Mouse (Mus musculus): ENCODE measurements around the gene Slc19a3. TPM values are rescaled to one million over a fixed set of nuclear protein-coding genes. Genes with fewer than 3 reads are reported as not detected.
"Not testable (repeated sequence)": the region's sequence is repeated elsewhere in the genome, so short reads cannot be mapped to it uniquely, and the experiment has no call there.

The Slc19a3 gene
- polyA plus RNA-seq, 1 experiment from 2014 or later = 2.5 TPM

GRCm38 (mm10) chr1:83042380-83042779 lies 4.1 kb upstream of the Slc19a3 start, which contains the start of gene Krtap28-10:
TSS of gene Krtap28-10 (minus strand) at chr1:83042480.
- Histone ChIP-seq H3K27me3 (ENCODE audit: insufficient read depth, poor library complexity, severe bottlenecking) (peaks cover 5% of the 10 kb centered on the region; the same call in 1 of the 2 replicates), H3K9me3 (no peaks in the 10 kb centered on the region), H3K27ac (no peak within 1 kb of the TSS), H3K4me3 (no peak within 1 kb of the TSS), H3K36me3 (no peaks in the 10 kb centered on the region), H3K4me1 (peaks cover 5% of the 10 kb centered on the region; the same call in 1 of the 2 replicates)
- DNase-seq (ENCODE audit: low spot score) = no peak
- WGBS = 88% methylated on average over 2 of the region's 2 CpGs

- no peak overlapping the region for H3K27ac ChIP-seq
- no peaks in the 10 kb centered on the region for H3K9me3 ChIP-seq
- DNase-seq (ENCODE audit: low spot score) = no peak
- H3K36me3 ChIP-seq = no peaks in the 10 kb centered on the region
- peaks cover 5% of the 10 kb centered on the region; the same call in 1 of the 2 replicates for H3K4me1 ChIP-seq
- WGBS = 78% methylated on average over 4 of the region's 4 CpGs
- H3K27me3 ChIP-seq (ENCODE audit: insufficient read depth, poor library complexity, severe bottlenecking) = no peaks in the 10 kb centered on the region
- H3K4me3 ChIP-seq = no peak overlapping the region
Measured at GRCm38 (mm10) chr1:83039080-83039479, 832 bp upstream of the Slc19a3 start.

DNA sequence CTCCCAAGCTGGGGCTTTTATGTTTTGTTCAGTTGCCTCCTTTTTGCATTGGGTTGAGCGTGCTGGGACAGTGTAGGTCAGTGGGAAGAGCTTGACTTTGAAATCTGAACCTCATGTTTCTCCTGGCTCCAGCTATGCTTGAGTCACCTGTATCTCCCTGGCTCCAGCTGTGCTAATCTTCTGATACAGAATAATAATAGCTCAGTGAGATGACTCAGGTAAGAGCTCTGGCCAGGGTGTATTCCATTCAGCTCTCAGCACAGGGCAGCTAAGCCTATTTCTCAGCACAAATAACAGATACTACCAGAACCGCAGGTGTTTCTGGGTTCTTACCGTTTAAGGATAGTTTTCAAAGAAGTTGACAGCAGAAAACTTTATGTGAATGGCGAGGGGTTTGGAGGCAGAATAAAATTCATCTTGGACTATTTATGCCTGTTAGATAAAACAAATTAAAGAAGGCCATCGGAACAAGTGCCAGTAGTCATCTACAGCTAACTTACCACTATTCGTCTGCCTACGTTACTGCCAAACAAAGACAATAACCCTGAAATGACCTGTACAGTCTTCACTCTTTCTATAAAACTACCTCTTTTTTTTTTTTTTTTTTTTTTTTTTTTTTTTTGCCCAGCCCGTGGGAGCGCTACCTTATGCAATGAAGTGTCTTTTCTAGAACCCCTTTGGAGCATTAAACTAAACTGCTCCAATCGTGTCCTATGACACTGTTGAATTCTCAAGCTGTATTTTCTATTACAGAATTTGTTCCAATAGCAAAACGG lies 1.2 kb downstream of the Slc19a3 start:
- Histone ChIP-seq H3K9me3 (no peaks in the 10 kb centered on the region), H3K4me1 (peaks cover 5% of the 10 kb centered on the region; the same call in 1 of the 2 replicates), H3K27ac (no peak overlapping the region), H3K36me3 (no peaks in the 10 kb centered on the region), H3K27me3 (ENCODE audit: insufficient read depth, poor library complexity, severe bottlenecking) (no peaks in the 10 kb centered on the region), H3K4me3 (no peak overlapping the region)
- 76% methylated on average over 11 of the region's 11 CpGs for WGBS
- DNase-seq (ENCODE audit: low spot score) = no peak

DNA sequence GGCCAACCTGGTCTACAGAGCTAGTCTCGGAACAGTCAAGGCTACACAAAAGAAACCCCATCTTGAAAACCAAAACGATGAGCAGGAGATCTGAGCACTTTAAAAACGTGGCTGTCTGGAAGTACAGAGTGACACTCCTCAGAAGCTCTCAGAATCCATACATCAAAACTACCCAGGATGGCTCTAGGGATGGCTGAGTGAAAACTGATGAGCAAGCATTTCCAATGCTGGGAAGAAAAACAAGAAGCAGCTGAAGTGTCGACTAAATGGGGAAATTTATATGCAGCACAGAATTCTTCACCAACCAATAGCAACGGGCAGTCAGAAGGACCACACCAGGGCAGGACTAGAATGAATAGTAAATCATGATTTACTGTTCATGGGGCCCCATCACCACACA lies 3.7 kb downstream of the Slc19a3 start:
- WGBS = 66% methylated on average over 5 of the region's 5 CpGs
- no peak overlapping the region for H3K27ac ChIP-seq
- no peaks in the 10 kb centered on the region for H3K36me3 ChIP-seq
- H3K27me3 ChIP-seq (ENCODE audit: insufficient read depth, poor library complexity, severe bottlenecking) = no peaks in the 10 kb centered on the region
- DNase-seq (ENCODE audit: low spot score) = no peak
- H3K4me1 ChIP-seq = peaks cover 5% of the 10 kb centered on the region; the same call in 1 of the 2 replicates
- H3K4me3 ChIP-seq = no peak overlapping the region
- no peaks in the 10 kb centered on the region for H3K9me3 ChIP-seq

GRCm38 (mm10) chr1:83032508-83032907 lies 5.7 kb downstream of the Slc19a3 start:
- H3K4me1 ChIP-seq = peaks cover under 1% of the 10 kb centered on the region; the same call in 1 of the 2 replicates
- no peak overlapping the region for H3K4me3 ChIP-seq
- no peak for DNase-seq (ENCODE audit: low spot score)
- no peak overlapping the region for H3K27ac ChIP-seq
- no peaks in the 10 kb centered on the region for H3K36me3 ChIP-seq
- no peaks in the 10 kb centered on the region for H3K27me3 ChIP-seq (ENCODE audit: insufficient read depth, poor library complexity, severe bottlenecking)
- H3K9me3 ChIP-seq = no peaks in the 10 kb centered on the region
- 84% methylated on average over 6 of the region's 6 CpGs for WGBS

GRCm38 (mm10) chr1:83031950-83032349 lies 6.3 kb downstream of the Slc19a3 start:
- 71% methylated on average over 1 of the region's 1 CpGs for WGBS
- no peaks in the 10 kb centered on the region for H3K27me3 ChIP-seq (ENCODE audit: insufficient read depth, poor library complexity, severe bottlenecking)
- DNase-seq (ENCODE audit: low spot score) = peak; percentile 45

DNA sequence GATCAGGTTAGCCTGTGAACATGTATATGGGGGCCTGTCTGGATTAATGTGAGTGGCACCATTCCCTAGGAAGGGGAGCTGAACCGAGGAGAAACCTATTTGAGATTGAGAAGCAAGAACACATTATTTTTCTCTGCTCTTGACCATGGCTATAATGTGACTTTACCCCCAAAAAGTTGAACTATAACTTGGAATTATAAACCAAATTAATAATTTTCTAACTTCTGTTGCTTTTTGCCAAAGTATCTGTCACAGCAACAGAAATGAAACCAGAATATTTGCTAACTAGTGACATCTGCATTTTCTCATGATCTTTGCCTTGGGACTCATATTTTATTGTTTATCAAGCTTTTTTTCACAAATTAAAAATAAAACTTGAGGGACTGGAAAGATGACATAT lies 21.7 kb downstream of the Slc19a3 start:
- Histone ChIP-seq H3K36me3 (no peaks in the 10 kb centered on the region), H3K4me3 (no peak overlapping the region)
- no peak for DNase-seq (ENCODE audit: low spot score)

More at GRCm38 (mm10) chr1:83031950-83032349, 6.3 kb downstream of the Slc19a3 start:
- no peaks in the 10 kb centered on the region for H3K36me3 ChIP-seq
- H3K9me3 ChIP-seq = no peaks in the 10 kb centered on the region
- no peak overlapping the region for H3K4me3 ChIP-seq
- no peaks in the 10 kb centered on the region for H3K4me1 ChIP-seq
- no peak overlapping the region for H3K27ac ChIP-seq

DNA sequence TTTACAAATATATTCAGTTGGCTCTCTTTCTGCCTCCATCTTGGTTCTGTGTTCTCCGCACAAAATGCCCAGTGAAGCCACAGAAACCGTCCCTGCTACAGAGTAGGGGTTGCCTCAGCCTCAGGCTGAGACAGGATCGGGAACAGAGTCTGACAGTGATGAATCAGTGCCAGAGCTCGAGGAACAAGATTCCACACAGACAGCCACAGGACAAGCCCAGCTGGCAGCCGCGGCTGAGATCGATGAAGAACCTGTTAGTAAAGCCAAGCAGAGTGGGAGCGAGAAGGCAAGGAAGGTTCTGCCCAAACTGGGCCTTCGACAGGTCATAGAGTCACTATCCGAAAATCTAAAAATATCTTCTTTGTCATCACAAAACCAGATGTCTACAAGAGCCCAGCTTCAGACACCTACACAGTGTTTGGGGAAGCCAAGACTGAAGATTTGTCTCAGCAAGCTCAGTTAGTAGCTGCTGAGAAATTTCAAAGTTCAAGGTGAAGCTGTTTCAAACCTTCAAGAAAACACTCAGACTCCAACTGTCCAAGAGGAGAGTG lies 22.8 kb downstream of the Slc19a3 start:
- no peak for DNase-seq (ENCODE audit: low spot score)
- no peaks in the 10 kb centered on the region for H3K36me3 ChIP-seq
- no peaks in the 10 kb centered on the region for H3K9me3 ChIP-seq
- WGBS = 72% methylated on average over 10 of the region's 10 CpGs
- H3K27me3 ChIP-seq (ENCODE audit: insufficient read depth, poor library complexity, severe bottlenecking) = no peaks in the 10 kb centered on the region
- H3K27ac ChIP-seq = no peak overlapping the region
- H3K4me3 ChIP-seq = no peak overlapping the region
- H3K4me1 ChIP-seq = no peaks in the 10 kb centered on the region

More for the DNA sequence above, 21.7 kb downstream of the Slc19a3 start:
- no peaks in the 10 kb centered on the region for H3K4me1 ChIP-seq
- no peaks in the 10 kb centered on the region for H3K27me3 ChIP-seq (ENCODE audit: insufficient read depth, poor library complexity, severe bottlenecking)
- WGBS = 70% methylated on average over 1 of the region's 1 CpGs
- H3K27ac ChIP-seq = no peak overlapping the region
- no peaks in the 10 kb centered on the region for H3K9me3 ChIP-seq

GRCm38 (mm10) chr1:83014477-83014876 lies 23.8 kb downstream of the Slc19a3 start:
- Histone ChIP-seq H3K4me3 (no peak overlapping the region), H3K27me3 (ENCODE audit: insufficient read depth, poor library complexity, severe bottlenecking) (no peaks in the 10 kb centered on the region), H3K4me1 (no peaks in the 10 kb centered on the region), H3K36me3 (no peaks in the 10 kb centered on the region), H3K27ac (no peak overlapping the region), H3K9me3 (no peaks in the 10 kb centered on the region)
- WGBS = 85% methylated on average over 3 of the region's 3 CpGs
- no peak for DNase-seq (ENCODE audit: low spot score)

GRCm38 (mm10) chr1:83007471-83007870 lies 30.8 kb downstream of the Slc19a3 start:
- H3K36me3 ChIP-seq = no peaks in the 10 kb centered on the region
- H3K4me3 ChIP-seq = no peak overlapping the region
- DNase-seq (ENCODE audit: low spot score) = no peak
- H3K9me3 ChIP-seq = no peaks in the 10 kb centered on the region
- WGBS = 73% methylated on average over 6 of the region's 6 CpGs
- H3K27ac ChIP-seq = no peak overlapping the region
- peaks cover 12% of the 10 kb centered on the region for H3K4me1 ChIP-seq
- H3K27me3 ChIP-seq (ENCODE audit: insufficient read depth, poor library complexity, severe bottlenecking) = no peaks in the 10 kb centered on the region

- 68% methylated on average over 8 of the region's 8 CpGs for WGBS
- Histone ChIP-seq H3K27me3 (ENCODE audit: insufficient read depth, poor library complexity, severe bottlenecking) (no peaks in the 10 kb centered on the region), H3K27ac (no peak overlapping the region), H3K9me3 (no peaks in the 10 kb centered on the region), H3K4me3 (no peak overlapping the region), H3K4me1 (peaks cover 12% of the 10 kb centered on the region), H3K36me3 (no peaks in the 10 kb centered on the region)
- DNase-seq (ENCODE audit: low spot score) = no peak
Measured at GRCm38 (mm10) chr1:83006218-83007179, 31.7 kb downstream of the Slc19a3 start.

- not testable (repeated sequence) for H3K36me3 ChIP-seq; H3K9me3 ChIP-seq; DNase-seq (ENCODE audit: low spot score); H3K27me3 ChIP-seq (ENCODE audit: insufficient read depth, poor library complexity, severe bottlenecking); H3K27ac ChIP-seq; H3K4me1 ChIP-seq; H3K4me3 ChIP-seq
- 95% methylated on average over 9 of the region's 9 CpGs for WGBS
Measured at GRCm38 (mm10) chr1:83000306-83000705, 37.9 kb downstream of the Slc19a3 start, which contains the start of gene Gm47959. TSS of gene Gm47959 (plus strand) at chr1:83000548.
